Mouse (Mus musculus): ENCODE measurements around the gene Slc6a6. TPM values are rescaled to one million over a fixed set of nuclear protein-coding genes. Genes with fewer than 3 reads are reported as not detected.

The Slc6a6 gene
- polyA plus RNA-seq, 1 experiment from 2014 or later, result 98.3 TPM

GRCm38 (mm10) chr6:91678506-91679094 lies 5.3 kb upstream of the Slc6a6 start:
- no peaks in the 10 kb centered on the region for H3K9me3 ChIP-seq
- peaks cover 19% of the 10 kb centered on the region for H3K4me1 ChIP-seq (replicated peaks)
- ATAC-seq (ENCODE audit: low FRiP score), result no peak
- H3K9ac ChIP-seq, result peak overlapping the region; percentile 35
- no peaks in the 10 kb centered on the region for H3K36me3 ChIP-seq
- WGBS, result 45% methylated on average over 12 of the region's 12 CpGs
- H3K27me3 ChIP-seq, result no peaks in the 10 kb centered on the region
- no peak overlapping the region for H3K4me2 ChIP-seq
- H3K4me3 ChIP-seq, result no peak overlapping the region
- 0 out of 2 replicates have a peak overlapping the region, but pooled peaks have one; percentile 30 for H3K27ac ChIP-seq

- WGBS, result 75% methylated on average over 10 of the region's 10 CpGs
Measured at GRCm38 (mm10) chr6:91679095-91679577, 4.7 kb upstream of the Slc6a6 start.

GRCm38 (mm10) chr6:91679716-91680115 lies 4.1 kb upstream of the Slc6a6 start:
- Histone ChIP-seq H3K4me2 (no peak overlapping the region), H3K27me3 (no peaks in the 10 kb centered on the region), H3K4me1 (replicated peaks) (peaks cover 20% of the 10 kb centered on the region), H3K9me3 (no peaks in the 10 kb centered on the region), H3K36me3 (no peaks in the 10 kb centered on the region), H3K9ac (no peak overlapping the region), H3K27ac (0 out of 2 replicates have a peak overlapping the region, but pooled peaks have one; percentile 40), H3K4me3 (no peak overlapping the region)
- 59% methylated on average over 6 of the region's 6 CpGs for WGBS
- ATAC-seq (ENCODE audit: low FRiP score), result no peak

More at GRCm38 (mm10) chr6:91679095-91679577, 4.7 kb upstream of the Slc6a6 start:
- Histone ChIP-seq H3K36me3 (no peaks in the 10 kb centered on the region), H3K9ac (peak overlapping the region; percentile 35), H3K9me3 (no peaks in the 10 kb centered on the region), H3K4me3 (no peak overlapping the region), H3K27me3 (no peaks in the 10 kb centered on the region), H3K27ac (0 out of 2 replicates have a peak overlapping the region, but pooled peaks have one; percentile 30), H3K4me1 (replicated peaks) (peaks cover 19% of the 10 kb centered on the region), H3K4me2 (0 out of 2 replicates have a peak overlapping the region, but pooled peaks have one; percentile 8)
- ATAC-seq (ENCODE audit: low FRiP score), result no peak

GRCm38 (mm10) chr6:91681841-91682240 lies 2.0 kb upstream of the Slc6a6 start:
- Histone ChIP-seq H3K27ac (no peak overlapping the region), H3K36me3 (no peaks in the 10 kb centered on the region), H3K4me1 (replicated peaks) (peaks cover 42% of the 10 kb centered on the region), H3K4me3 (no peak overlapping the region), H3K27me3 (no peaks in the 10 kb centered on the region), H3K4me2 (no peak overlapping the region), H3K9me3 (no peaks in the 10 kb centered on the region), H3K9ac (no peak overlapping the region)
- no peak for ATAC-seq (ENCODE audit: low FRiP score)
- 87% methylated on average over 4 of the region's 4 CpGs for WGBS

GRCm38 (mm10) chr6:91683121-91683520 lies 732 bp upstream of the Slc6a6 start:
- no peaks in the 10 kb centered on the region for H3K27me3 ChIP-seq
- no peaks in the 10 kb centered on the region for H3K9me3 ChIP-seq
- H3K27ac ChIP-seq, result peak overlapping the region; percentile 98
- WGBS, result 43% methylated on average over 3 of the region's 3 CpGs
- H3K9ac ChIP-seq, result no peak overlapping the region
- H3K4me1 ChIP-seq (replicated peaks), result peaks cover 51% of the 10 kb centered on the region
- no peaks in the 10 kb centered on the region for H3K36me3 ChIP-seq
- no peak for ATAC-seq (ENCODE audit: low FRiP score)
- H3K4me2 ChIP-seq, result no peak overlapping the region
- no peak overlapping the region for H3K4me3 ChIP-seq

- peak overlapping the region; percentile 97 for H3K4me3 ChIP-seq
- H3K36me3 ChIP-seq, result no peaks in the 10 kb centered on the region
- peak overlapping the region; percentile 98 for H3K9ac ChIP-seq
- ATAC-seq (ENCODE audit: low FRiP score), result peak; percentile 49
- no peaks in the 10 kb centered on the region for H3K27me3 ChIP-seq
- H3K9me3 ChIP-seq, result no peaks in the 10 kb centered on the region
- peak overlapping the region; percentile 98 for H3K27ac ChIP-seq
- peaks cover 56% of the 10 kb centered on the region for H3K4me1 ChIP-seq (replicated peaks)
- peak overlapping the region; percentile 90 for H3K4me2 ChIP-seq
- WGBS, result 2% methylated on average over 13 of the region's 13 CpGs
Measured at GRCm38 (mm10) chr6:91684474-91684829, 599 bp downstream of the Slc6a6 start.

- Histone ChIP-seq H3K4me1 (replicated peaks) (peaks cover 56% of the 10 kb centered on the region), H3K9ac (peak overlapping the region; percentile 98), H3K36me3 (no peaks in the 10 kb centered on the region), H3K27me3 (no peaks in the 10 kb centered on the region), H3K9me3 (no peaks in the 10 kb centered on the region), H3K4me3 (peak overlapping the region; percentile 97), H3K27ac (peak overlapping the region; percentile 98), H3K4me2 (peak overlapping the region; percentile 90)
- no peak for ATAC-seq (ENCODE audit: low FRiP score)
- 12% methylated on average over 17 of the region's 17 CpGs for WGBS
Measured at GRCm38 (mm10) chr6:91684831-91685532, 1.1 kb downstream of the Slc6a6 start.

- WGBS, result 27% methylated on average over 2 of the region's 2 CpGs
Measured at GRCm38 (mm10) chr6:91685533-91685883, 1.7 kb downstream of the Slc6a6 start.

GRCm38 (mm10) chr6:91685896-91686295 lies 2.0 kb downstream of the Slc6a6 start:
- peak overlapping the region; percentile 90 for H3K4me2 ChIP-seq
- H3K4me1 ChIP-seq (replicated peaks), result peaks cover 62% of the 10 kb centered on the region
- ATAC-seq (ENCODE audit: low FRiP score), result no peak
- WGBS, result 81% methylated on average over 7 of the region's 7 CpGs
- H3K36me3 ChIP-seq, result peaks cover 7% of the 10 kb centered on the region
- H3K4me3 ChIP-seq, result peak overlapping the region; percentile 97
- H3K27ac ChIP-seq, result peak overlapping the region; percentile 98
- H3K9ac ChIP-seq, result peak overlapping the region; percentile 98
- no peaks in the 10 kb centered on the region for H3K27me3 ChIP-seq
- H3K9me3 ChIP-seq, result no peaks in the 10 kb centered on the region

More at GRCm38 (mm10) chr6:91685533-91685883, 1.7 kb downstream of the Slc6a6 start:
- Histone ChIP-seq H3K27me3 (no peaks in the 10 kb centered on the region), H3K36me3 (peaks cover 3% of the 10 kb centered on the region), H3K27ac (peak overlapping the region; percentile 98), H3K4me3 (peak overlapping the region; percentile 97), H3K9ac (peak overlapping the region; percentile 98), H3K4me2 (peak overlapping the region; percentile 90), H3K9me3 (no peaks in the 10 kb centered on the region), H3K4me1 (replicated peaks) (peaks cover 58% of the 10 kb centered on the region)
- ATAC-seq (ENCODE audit: low FRiP score), result no peak

- Histone ChIP-seq H3K36me3 (peaks cover 9% of the 10 kb centered on the region), H3K9ac (peak overlapping the region; percentile 98; the same call in 1 of the 2 replicates), H3K9me3 (no peaks in the 10 kb centered on the region), H3K27me3 (no peaks in the 10 kb centered on the region), H3K4me3 (peak overlapping the region; percentile 97; the same call in 1 of the 2 replicates), H3K27ac (0 out of 2 replicates have a peak overlapping the region, but pooled peaks have one; percentile 3), H3K4me2 (peak overlapping the region; percentile 90), H3K4me1 (replicated peaks) (peaks cover 65% of the 10 kb centered on the region)
- WGBS, result 43% methylated on average over 4 of the region's 4 CpGs
- ATAC-seq (ENCODE audit: low FRiP score), result no peak
Measured at GRCm38 (mm10) chr6:91686597-91686996, 2.7 kb downstream of the Slc6a6 start.

GRCm38 (mm10) chr6:91688021-91688420 lies 4.2 kb downstream of the Slc6a6 start:
- Histone ChIP-seq H3K27me3 (no peaks in the 10 kb centered on the region), H3K36me3 (peaks cover 22% of the 10 kb centered on the region), H3K4me3 (0 out of 2 replicates have a peak overlapping the region, but pooled peaks have one; percentile 1), H3K9ac (peak overlapping the region; percentile 46), H3K27ac (no peak overlapping the region), H3K9me3 (no peaks in the 10 kb centered on the region), H3K4me2 (peak overlapping the region; percentile 35), H3K4me1 (replicated peaks) (peaks cover 67% of the 10 kb centered on the region)
- WGBS, result 77% methylated on average over 6 of the region's 6 CpGs
- ATAC-seq (ENCODE audit: low FRiP score), result no peak

GRCm38 (mm10) chr6:91689231-91689630 lies 5.4 kb downstream of the Slc6a6 start:
- Histone ChIP-seq H3K4me3 (no peak overlapping the region), H3K9me3 (no peaks in the 10 kb centered on the region), H3K4me1 (replicated peaks) (peaks cover 76% of the 10 kb centered on the region), H3K9ac (peak overlapping the region; percentile 51), H3K27me3 (no peaks in the 10 kb centered on the region), H3K4me2 (no peak overlapping the region), H3K36me3 (peaks cover 22% of the 10 kb centered on the region), H3K27ac (no peak overlapping the region)
- no peak for ATAC-seq (ENCODE audit: low FRiP score)

Data from hindbrain, embryonic 13.5 days (tissue).